Mouse (Mus musculus) liver, postnatal 0 days (tissue): ENCODE results near the gene Atp1a4.

Experiments used
- CTCF ChIP-seq: sonication (generic); IDR thresholded peaks from 2 replicates; pipeline ENCODE4 v1.5.1; 2016; ENCODE audit warnings: antibody characterized with exemption, low read depth
- EP300 ChIP-seq: IDR thresholded peaks from 2 replicates; pipeline ENCODE4 v1.6.1; 2016; ENCODE audit warnings: antibody characterized with exemption, low read depth, mild to moderate bottlenecking

DNA sequence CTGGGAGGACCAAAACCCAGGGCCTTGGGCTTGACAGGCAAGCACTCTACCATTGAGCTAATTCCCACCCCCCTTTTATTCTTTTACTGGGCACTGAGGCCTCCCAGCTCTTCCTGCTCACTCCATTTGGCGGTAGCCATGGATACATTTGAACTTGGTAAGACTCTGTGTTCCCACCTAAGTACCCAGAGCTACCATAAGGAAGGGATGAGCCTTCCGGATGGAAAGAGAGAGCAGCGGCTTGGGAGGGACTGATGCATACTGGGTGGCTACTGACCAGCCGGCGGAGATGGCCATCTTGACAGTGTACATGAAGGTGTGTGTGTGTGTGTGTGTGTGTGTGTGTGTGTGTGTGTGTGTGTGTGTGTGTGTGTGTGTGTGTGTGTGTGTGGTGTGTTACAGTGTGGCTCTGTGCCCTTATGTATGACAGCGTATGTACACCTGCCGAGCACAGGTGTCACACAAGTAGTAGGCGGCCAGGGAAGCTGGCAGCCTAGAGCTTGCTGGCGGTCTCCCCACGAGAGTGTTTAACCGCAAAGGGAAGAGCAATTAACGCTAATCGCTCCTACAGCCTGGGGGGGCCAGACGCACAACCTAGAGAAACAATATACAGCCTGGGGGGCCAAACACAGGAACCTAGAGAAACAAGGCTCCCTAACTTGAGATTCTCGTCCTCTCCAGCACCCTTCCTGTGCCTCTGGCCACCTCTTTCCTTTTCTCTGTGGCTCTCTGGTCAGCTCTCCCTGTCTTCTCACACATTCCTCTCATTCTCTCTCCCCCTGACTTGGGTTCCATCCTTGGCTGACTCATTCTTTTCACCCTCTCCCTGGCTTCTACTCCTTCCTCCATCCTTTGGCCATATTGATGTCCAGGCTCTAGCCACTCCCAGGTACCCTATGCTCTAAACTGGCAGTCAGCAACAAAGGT, 53.1 kb downstream of the Atp1a4 start:
- TF ChIP-seq CTCF, result no peak
- TF ChIP-seq EP300, result no peak
